Mouse (Mus musculus): ENCODE results near the gene Cfap100. TPM values are rescaled to one million over a fixed set of nuclear protein-coding genes. Genes with fewer than 3 reads are reported as not detected.

Gene Cfap100
- total and polyA plus RNA-seq, 3 experiments: 0.33 to 1.4 (median 0.76) TPM

DNA sequence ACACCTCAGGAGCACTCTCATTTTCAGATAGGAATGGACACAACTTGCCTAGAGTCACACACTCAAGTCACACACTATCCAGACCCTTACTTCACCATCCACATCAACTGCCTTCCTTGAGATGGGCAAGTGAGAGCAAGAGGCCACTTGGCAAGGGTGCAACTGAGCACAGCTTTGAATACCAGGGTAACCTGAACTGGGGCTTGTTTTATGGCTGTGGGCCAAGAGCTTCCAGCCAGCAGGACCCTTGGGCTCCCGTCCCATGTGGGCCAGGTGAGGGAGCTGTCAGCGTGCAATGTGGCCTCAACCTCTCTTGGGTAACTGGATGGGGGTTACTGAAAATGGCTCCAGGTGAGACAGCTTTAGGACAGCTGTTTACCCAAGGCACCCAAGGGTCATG, 28.8 kb upstream of the Cfap100 start:
- no peak for DNase-seq

- DNase-seq: no peak
These were observed 25.2 kb upstream of the Cfap100 start for GRCm38 (mm10) chr6:90453751-90454150.

DNA sequence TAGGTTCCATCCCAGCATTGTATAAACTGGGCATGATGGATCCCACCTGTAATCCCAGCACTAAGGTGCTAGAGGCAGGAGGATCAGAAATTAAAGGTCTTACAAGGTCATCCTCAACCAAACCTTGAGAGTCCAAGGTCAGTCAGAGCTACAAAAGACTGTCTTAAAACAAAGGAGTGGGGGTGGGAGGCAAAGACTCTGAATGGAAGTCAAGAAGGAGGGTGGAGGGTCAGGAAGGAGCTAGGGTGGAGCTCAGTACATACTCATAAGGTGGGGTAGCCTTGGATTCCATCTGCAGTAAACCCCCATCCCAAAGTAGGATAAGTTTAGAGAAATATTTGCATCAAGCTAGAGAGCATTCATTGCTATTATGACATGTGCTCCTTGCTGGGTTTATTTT, 24.0 kb upstream of the Cfap100 start:
- no peak for DNase-seq

DNA sequence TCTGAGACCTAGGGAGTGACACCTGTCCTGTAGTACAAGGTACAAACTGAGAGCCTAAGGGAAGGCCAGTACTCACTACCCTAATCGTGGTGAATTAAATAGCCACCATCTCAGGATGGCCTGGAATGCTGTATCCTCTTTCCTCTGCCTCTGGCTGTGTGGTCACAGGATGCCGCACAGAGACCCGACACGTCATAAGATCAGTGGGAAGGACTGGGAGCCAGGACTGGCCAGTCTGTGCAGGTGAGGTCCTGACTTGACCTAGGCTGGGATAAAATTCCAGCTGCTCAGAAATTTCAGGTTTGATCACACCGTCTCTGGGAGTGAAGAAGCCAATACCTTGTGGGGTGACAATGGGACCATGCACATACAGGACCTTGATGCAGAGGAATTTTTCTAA, 22.9 kb upstream of the Cfap100 start:
- no peak for DNase-seq

DNA sequence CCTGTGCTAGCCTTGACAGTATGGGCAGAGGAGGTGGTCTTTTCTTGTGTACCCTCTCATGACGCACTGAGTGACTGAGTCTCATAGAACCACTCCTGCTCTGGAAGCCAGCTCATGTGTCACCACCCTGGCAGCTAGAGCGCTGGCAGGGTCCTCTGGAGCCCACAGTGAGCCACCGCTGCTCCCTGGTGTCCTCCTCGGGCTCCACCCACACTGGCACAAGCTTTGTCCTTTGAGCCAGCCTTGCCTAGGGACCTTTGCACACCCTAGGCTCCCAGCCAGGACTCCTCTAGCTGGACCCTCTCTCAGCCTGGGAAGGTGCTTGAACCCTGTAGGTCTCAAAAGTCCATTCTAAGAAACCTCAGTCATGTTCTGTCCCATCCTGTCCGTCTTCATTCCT, 22.1 kb upstream of the Cfap100 start:
- DNase-seq: peak; percentile 82

- DNase-seq: peak; percentile 84
These were observed 21.6 kb upstream of the Cfap100 start for GRCm38 (mm10) chr6:90450179-90450578.

DNA sequence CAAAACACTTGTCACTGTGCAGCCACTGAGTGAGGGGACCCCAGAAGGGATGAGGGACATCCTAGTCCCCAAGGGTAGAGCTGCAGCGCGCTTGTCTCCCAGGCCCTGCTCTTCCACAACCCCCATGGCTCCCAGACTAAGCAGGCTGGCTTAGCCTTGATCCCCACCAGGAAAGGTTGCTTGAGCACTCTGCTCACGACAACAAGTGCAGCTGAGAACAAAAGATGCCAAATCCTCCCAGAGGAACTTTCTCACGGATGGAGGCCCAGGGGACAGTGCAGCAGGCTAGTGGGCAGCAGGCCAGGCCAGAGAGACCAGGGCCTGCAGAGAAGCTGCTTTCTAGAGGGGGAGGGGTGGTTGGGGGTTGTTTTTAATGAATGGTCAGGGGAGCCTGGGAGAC, 18.3 kb upstream of the Cfap100 start:
- DNase-seq: no peak

DNA sequence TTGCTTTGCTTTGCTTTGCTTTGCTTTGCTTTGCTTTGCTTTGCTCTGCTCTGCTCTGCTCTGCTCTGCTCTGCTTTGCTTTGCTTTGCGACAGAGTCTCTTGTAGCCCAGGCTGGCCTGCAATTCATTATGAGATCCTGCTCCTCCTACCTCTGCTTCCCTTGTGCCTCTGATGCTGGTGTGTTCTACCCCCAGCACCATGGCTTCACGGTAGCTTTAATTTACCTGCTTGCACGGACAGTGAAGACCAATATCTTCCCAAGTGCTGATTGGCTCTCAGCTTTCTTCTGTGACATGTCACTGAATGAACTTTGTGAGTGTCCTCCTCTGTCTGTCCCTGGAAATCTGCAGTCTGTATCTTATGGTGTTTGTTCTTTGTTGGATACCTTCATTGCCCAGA, 8.4 kb upstream of the Cfap100 start:
- no peak for DNase-seq

- no peak for DNase-seq
These were observed 7.8 kb upstream of the Cfap100 start for GRCm38 (mm10) chr6:90436192-90436907.

DNA sequence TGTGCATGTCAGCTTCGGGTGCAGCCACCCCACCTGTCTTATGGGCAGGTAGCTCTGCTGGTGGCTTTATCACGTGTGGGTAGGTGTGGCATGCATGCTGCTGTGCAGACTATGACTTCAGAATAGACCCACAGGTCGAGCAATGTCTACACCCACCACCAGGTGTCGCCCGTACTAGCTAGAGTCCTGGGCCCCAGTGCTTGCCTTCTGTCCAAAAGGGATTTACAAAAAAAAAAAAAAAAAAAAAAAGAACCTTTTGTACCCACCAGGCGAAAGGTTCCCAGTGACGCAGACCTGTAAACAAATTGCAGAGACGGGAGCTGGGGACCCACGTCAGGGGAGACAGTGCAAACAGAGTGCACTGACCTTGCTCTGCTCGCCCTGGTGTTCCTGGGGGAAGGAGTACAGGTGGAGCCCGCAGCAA, 6.6 kb upstream of the Cfap100 start:
- peak; percentile 82 for DNase-seq

DNA sequence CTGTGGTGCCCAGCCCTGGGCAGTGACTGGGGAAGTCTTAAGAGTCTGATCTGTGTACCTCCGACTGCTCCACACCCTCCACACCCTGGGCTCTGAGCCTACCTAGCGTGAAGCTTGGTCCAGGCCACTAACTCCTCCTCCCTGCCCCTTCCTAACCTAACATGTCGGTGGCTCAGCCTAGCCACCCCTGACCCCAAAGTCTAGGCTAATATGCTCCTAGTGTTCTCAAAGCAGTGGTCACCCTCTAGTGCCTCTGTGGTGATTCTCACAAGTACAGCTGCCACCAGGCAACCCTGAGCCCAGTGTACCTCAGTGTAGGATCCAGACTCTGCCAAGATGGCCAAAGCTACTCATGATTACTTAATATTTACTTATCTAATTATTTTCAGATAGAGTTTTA, 6.1 kb upstream of the Cfap100 start:
- DNase-seq: no peak

GRCm38 (mm10) chr6:90431487-90431886, 2.9 kb upstream of the Cfap100 start:
- DNase-seq: no peak

- DNase-seq: no peak
These were observed 1.3 kb upstream of the Cfap100 start for GRCm38 (mm10) chr6:90429911-90430310.

DNA sequence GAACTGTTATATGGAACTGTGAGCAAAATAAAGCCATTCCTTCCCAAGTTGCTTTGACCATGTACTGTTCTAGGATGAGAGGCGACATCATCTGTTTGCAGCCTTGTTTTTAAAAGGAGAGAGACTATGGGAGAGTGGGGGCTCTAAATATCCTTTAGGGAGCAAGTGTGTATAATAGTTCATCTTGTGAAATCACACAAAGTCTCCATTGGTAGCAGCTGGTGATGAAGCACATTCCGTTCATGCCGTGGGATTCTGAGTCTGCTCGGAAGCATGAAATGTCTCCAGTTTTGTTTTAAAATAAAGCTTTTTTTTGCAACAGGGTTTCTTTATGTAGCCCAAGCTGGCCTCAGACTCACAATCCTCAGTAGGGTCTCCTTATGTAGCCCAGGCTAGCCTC, 2.6 kb downstream of the Cfap100 start:
- DNase-seq: no peak

- DNase-seq: no peak
These were observed 3.2 kb downstream of the Cfap100 start for GRCm38 (mm10) chr6:90425361-90425760.

DNA sequence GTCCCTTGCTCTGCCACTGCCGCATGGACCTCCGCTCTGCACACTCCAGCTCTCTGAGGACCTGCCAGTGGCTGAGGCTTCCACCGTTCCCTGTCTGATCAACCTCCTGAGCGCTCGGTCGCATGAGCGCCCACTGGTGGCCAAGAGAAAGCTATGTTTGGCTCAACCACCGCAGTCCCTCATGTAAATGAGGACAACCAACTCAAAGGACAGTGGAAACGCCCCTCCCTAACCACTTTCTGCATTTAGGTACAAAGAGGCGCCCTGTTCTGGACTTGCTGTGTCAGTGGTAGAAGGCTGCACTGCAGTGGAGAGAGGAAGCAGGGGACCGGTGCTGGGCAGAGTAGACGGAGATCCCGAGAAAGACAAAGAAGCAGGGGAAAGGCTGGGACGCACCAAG, 6.0 kb downstream of the Cfap100 start:
- peak; percentile 85 for DNase-seq

GRCm38 (mm10) chr6:90411926-90412325, 16.7 kb downstream of the Cfap100 start:
- peak; percentile 63 for DNase-seq

DNA sequence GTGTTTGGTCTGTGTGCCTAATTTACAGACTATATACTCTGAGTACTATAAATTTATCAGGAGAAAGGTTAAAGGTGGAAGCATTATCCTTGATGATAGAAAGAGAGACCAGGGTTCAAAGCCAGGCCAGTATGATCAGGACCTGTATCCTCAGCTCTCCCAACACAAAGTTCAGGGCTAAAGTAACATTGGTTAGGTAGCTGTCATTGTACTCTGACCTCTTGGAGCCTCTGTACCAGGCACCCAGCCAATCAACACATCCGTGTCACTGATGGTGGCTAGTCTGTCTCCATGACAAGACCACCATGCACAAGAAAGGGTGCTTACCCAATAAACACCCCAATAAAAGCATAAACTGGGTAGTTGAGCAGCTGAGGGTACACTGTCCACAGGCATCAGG, 17.6 kb downstream of the Cfap100 start:
- DNase-seq: no peak

- peak; percentile 25 for DNase-seq
These were observed 20.0 kb downstream of the Cfap100 start for GRCm38 (mm10) chr6:90408632-90409031.

DNA sequence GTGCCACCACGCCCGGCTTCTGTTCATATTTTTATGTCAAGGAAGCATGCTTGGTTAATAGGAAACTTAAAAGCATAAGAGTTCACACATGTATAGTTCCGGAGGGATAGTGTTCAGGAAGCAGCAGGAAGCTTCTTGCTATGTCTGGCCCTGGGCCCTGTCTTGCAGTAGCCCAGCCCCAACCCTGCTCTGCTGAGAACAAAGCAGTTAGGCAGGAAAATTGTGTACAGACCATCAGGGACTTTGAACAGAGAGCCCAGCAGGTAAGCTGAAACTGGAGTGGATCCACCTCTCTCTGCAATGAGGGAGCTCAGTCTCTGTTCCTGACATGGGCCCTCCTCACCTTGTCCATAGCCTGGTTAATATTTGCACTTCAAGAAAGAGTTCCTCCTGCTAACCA, 31.3 kb downstream of the Cfap100 start:
- DNase-seq: no peak

- no peak for DNase-seq
These were observed 32.8 kb downstream of the Cfap100 start for GRCm38 (mm10) chr6:90395751-90396150.

GRCm38 (mm10) chr6:90393948-90394347, 34.6 kb downstream of the Cfap100 start:
- no peak for DNase-seq

GRCm38 (mm10) chr6:90390629-90391028, 38.0 kb downstream of the Cfap100 start:
- DNase-seq: no peak

GRCm38 (mm10) chr6:90381465-90381864, 47.1 kb downstream of the Cfap100 start:
- DNase-seq: peak; percentile 51

DNA sequence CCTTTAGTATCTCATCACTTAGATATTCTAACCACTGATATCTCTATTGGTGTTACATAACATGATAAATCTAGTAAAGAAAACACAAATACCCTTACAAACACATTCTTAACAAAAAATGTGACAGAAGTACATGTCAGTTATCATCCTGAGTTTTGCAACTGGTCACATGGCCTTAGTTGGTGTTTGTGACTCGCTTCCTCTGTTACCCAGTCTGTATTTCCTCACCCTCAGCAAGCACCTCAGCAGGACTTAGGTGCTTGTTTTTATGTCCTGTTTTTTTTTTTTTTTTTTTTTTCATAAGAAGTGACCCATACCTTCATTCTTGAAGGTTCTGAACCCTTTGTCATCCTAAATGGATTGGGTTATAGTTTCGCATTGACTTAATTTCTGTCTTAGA, 50.9 kb downstream of the Cfap100 start:
- no peak for DNase-seq

Measured in adrenal gland, adult 2 months (tissue).